Mouse (Mus musculus) gastrocnemius, postnatal 14 days (tissue): Measurements from ENCODE around the gene Prmt1. TPM values are rescaled to one million over a fixed set of nuclear protein-coding genes. Genes with fewer than 3 reads are reported as not detected.
A peak's percentile ranks its signal among the peaks of the same experiment; 100 is the strongest.

ENCODE experiments used
- DNase-seq: peaks from one replicate; pipeline ENCODE4 v3.0.0; 2021; ENCODE audit warnings: mixed read lengths
- intact Hi-C: fragments of 180-260 bp; cut with DNase I; formaldehyde crosslinking; loops from one replicate; pipeline ENCODE4 v1.15.1; 2025; ENCODE audit warnings: low total_unique reads
- total RNA-seq, 2 experiments: library from RNA; stranded (reverse); gene quantifications; 2 replicates each; pipeline ENCODE4 v1.2.3; 2021

The Prmt1 gene
- total RNA-seq, 2 experiments from 2014 or later = 144 to 227 TPM

DNA sequence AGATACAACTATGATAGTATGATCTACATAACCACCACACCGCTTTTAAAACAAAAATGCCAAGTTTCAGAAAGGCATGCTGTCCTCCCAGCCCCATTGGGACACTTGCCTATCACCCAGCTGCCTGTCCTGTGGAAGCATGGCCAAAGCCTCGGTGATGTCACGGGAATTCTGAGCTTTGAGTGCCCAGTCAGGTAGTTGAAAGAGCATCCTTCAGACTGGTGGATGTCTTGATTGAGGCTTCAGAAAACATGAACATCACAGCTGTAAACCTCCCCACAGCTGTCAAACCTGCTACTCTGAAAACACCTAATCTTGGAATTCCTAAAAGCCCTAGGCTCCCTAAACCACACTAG, 27.7 kb upstream of the Prmt1 start:
- intact Hi-C loops = no loop called here
- no peak for DNase-seq

GRCm38 (mm10) chr7:45013366-45014095, 27.2 kb upstream of the Prmt1 start:
- no peak for DNase-seq
- intact Hi-C loops = no loop called here

- intact Hi-C loops = no loop called here
- DNase-seq = no peak
These were observed 26.5 kb upstream of the Prmt1 start for GRCm38 (mm10) chr7:45012824-45013223.

DNA sequence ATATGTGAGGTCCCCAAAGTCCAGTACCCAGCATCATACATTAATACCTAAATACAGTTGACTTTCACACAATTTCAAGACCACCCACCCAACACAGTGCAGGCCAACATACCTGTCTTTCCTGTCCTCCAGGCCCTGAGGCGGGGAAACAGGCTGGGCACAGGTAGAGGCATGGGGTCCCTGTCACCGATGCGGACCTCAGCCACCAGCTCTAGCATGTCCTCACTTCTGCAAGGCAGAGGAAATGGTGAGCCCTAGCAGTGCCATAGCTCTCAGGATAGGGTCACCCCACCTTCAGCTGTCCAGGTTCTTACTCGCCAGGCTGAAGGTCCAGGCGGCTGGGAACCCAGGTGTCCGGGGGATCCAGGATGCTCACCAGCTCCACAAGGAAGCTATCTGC, 25.6 kb upstream of the Prmt1 start:
- intact Hi-C loops = no loop called here
- DNase-seq = no peak

- DNase-seq = no peak
- intact Hi-C loops = no loop called here
These were observed 22.0 kb upstream of the Prmt1 start for GRCm38 (mm10) chr7:45008411-45008810.

DNA sequence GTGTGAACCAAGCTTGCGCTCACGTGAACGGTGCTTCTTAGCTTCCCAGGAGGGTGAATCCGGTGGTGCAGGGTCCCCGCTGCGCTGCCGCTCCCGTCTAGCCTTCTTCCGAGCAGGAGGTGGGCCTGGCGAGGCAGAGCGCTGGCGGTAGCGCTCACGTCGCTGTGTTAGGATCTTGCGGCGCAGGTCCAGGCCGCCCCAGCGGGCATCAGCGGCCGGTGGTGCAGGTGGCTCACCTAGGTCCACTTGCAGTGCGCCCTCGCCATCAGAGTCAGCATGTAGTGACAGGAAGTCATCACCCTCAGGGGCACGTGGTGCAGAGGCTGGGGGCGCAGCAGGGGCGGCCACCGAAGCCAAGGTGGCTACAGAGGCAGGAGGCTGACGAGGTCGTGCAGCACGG, 21.5 kb upstream of the Prmt1 start:
- intact Hi-C loops = no loop called here
- no peak for DNase-seq

DNA sequence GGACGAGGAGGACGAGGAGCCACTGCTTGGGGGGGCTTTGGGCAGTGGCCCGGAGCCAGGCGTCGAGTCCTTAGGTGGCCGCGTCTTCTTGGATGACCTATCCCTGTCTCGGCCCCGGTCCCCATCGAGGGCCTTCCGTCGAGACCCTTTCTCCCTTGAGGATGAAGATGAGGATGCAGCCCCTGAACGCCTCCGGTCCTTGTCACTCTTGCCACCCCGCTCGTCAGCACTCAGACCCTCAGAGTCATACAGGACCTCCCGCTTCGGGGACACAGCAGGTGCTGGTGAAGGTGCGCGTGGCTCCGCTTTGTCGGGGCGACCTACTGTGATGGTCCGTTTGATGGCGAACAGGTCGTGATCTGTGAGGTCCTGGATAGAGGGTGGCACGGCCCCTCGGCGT, 20.8 kb upstream of the Prmt1 start:
- intact Hi-C loops = no loop called here

GRCm38 (mm10) chr7:45006503-45006902, 20.1 kb upstream of the Prmt1 start:
- intact Hi-C loops = no loop called here
- no peak for DNase-seq

More for the DNA sequence above, 20.8 kb upstream of the Prmt1 start:
- DNase-seq = no peak

DNA sequence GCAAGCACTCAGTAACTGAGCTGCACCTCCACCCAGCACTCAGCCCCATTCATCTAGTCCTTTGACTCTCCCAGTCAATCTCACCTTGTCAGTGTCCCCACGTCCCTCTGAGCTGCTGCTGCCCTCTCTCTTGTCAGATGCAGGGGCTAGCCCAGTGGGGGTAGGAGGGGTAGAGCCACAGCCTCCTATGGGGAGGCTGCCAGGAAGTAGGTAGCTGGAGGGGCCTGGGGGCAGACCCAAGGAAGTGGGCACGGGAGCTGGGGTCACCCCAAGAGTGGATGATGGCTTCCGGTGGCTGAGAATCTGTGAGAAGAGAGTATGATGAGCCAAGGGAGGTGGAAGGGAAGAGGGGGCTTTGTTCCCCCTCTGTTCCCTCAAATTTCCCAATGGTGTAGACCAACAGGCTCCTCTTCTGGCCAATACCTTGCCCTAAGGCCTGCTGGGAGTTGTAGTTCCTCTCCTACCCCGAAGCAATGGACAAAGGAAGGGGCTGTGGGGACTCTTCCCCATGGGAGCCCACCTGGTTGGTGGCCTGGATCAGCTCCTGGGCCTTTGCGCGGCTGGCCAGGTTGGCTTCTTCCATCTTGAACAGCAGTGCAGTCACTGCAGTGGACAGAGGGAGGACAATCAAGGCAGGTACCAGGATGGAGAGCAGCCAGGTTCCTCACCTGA, 19.1 kb upstream of the Prmt1 start:
- intact Hi-C loops = no loop called here
- DNase-seq = no peak

DNA sequence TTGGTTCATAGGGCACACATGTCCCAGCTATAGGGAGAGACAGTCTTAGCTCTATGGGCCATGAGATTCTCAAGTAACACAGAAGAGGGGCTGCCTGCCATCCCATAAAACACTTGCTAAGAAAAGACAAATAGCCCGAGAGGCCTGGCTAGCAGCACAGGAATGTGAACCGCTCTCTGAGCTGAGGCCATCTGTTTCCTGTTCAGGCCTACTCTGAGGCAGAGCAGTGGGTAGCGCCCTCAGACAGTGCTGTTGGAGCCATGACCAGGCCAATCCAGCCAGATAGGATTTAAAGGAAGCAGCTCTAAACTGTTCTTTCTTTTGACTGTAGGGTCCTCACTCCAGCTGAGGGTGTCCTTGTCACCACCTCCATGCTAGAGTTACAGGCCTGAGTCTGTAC, 18.2 kb upstream of the Prmt1 start:
- intact Hi-C loops = no loop called here
- DNase-seq = no peak

DNA sequence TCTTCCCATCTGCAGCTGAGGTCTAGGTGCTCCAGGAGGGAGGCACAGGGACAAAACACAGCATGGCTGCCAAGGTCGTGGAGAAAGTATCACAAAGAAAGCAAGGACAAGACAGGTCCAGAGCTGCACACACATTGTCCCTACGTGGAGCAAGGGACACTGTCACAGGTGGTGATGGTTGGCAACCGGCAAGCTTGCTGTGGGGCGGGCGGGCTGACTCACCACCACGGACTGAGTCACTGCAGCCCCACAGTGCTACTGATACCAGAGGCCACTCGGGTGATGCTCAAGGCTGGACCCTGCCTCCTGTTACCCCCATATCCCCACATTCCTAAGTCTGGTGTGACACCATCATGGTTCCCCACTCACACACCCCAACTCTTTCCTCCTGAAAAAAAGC, 16.1 kb upstream of the Prmt1 start:
- intact Hi-C loops = no loop called here

GRCm38 (mm10) chr7:45000539-45001114, 14.3 kb upstream of the Prmt1 start:
- intact Hi-C loops = no loop called here

More for the DNA sequence above, 16.1 kb upstream of the Prmt1 start:
- DNase-seq = no peak

GRCm38 (mm10) chr7:44999753-45000152, 13.4 kb upstream of the Prmt1 start:
- intact Hi-C loops = no loop called here
- DNase-seq = no peak

More at GRCm38 (mm10) chr7:45000539-45001114, 14.3 kb upstream of the Prmt1 start:
- no peak for DNase-seq

GRCm38 (mm10) chr7:44998501-44998955, 12.2 kb upstream of the Prmt1 start, which contains the start of gene Bcl2l12:
TSS of gene Bcl2l12 (minus strand) at chr7:44998712.
- DNase-seq = peak; percentile 69
- intact Hi-C loops = no loop called here

- intact Hi-C loops = no loop called here
These were observed 11.6 kb upstream of the Prmt1 start for GRCm38 (mm10) chr7:44997940-44998428.

GRCm38 (mm10) chr7:44997231-44997939, 11.0 kb upstream of the Prmt1 start, which contains the start of gene Irf3:
TSS of gene Irf3 (plus strand) at chr7:44997648.
- intact Hi-C loops = no loop called here
- peak; percentile 97 for DNase-seq

More at GRCm38 (mm10) chr7:44997940-44998428, 11.6 kb upstream of the Prmt1 start:
- DNase-seq = no peak

DNA sequence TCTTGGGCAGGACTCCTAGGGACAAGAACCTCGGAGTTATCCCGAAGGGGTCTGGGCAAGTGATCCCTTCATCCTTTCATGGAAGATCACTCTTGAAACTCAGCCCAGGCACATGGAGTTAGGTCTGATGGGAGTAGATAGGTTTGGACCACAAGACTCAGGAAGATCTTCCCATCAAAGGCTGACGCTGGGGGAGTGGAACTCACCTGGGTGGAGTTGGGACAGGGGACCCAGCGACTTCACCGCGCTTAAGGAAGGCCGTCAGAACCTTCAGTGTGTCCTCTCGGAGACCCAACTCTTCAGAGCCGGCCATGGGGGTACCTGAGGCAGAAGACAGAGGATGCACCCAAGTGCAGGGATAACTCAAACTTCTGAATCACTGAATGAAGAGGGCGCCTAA, 10.3 kb upstream of the Prmt1 start:
- intact Hi-C loops = no loop called here

DNA sequence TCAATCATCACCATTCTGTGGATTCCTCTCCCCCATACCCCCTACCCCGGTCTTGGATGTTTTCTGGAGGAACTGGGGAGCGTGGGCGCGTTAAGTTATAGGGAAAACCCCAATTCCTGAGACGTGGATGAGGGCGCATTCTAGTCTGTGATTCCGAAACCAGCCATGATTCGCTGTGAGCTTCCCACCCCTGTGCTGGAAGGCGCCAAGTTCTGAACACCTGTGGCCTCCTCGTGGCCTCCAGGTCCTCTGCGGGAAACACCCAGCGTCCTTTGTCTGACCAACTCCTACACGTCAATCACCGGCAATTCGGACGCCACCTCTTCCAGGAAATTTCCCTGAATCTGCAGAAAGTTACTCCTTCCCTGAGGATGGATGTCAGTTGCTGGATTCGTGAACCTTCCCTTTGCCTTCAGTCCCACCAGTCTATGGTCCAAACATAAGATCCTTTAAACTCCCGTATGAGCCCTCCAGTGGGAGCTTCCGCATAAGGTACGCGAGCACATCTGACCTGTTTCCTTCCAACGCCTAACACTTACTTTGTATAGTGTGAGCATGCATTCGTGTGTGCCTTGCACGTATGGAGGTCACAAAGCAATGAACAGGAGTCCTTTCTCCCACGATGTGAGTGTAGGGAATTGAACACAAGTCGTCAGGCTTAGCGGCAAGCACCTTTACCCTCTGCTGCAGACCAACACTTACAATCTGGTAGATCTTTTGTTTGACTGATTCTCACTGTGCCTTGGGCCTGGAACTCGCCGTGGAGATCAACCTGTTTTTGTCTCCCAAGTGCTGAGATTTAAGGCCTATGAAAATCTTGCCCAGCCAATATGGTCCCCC, 731 bp upstream of the Prmt1 start:
- intact Hi-C loops = no loop called here
- no peak for DNase-seq

More for the DNA sequence above, 10.3 kb upstream of the Prmt1 start:
- DNase-seq = no peak
